Mouse (Mus musculus) lung, adult 18-20 months (tissue): ENCODE data around the gene Polr1c.

Experiments
- DNase-seq, 2 experiments: peaks; one replicate each; pipeline ENCODE4 v3.0.0; 2022; ENCODE audit warnings: mixed read lengths in 2 of 2

The Polr1c gene

DNA sequence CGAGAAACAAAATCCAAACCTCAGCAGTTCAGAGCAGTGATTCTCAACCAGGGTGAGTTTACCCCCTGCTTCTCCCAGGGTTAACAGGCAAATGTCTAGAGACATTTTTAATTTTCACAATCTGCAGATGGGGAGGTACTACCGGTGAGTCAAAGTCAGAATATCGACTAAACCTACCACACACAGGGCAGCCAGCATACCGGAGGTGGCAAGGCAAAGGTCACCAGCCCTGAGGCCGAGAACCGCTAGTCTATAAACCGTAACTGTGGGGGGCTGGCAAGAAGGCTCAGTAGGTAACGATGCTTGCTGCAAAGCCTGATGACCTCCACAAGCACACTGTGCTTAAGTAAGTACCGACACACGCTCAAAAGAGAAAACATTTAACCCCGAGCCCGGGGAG, 17.6 kb upstream of the Polr1c start:
- DNase-seq: no peak

DNA sequence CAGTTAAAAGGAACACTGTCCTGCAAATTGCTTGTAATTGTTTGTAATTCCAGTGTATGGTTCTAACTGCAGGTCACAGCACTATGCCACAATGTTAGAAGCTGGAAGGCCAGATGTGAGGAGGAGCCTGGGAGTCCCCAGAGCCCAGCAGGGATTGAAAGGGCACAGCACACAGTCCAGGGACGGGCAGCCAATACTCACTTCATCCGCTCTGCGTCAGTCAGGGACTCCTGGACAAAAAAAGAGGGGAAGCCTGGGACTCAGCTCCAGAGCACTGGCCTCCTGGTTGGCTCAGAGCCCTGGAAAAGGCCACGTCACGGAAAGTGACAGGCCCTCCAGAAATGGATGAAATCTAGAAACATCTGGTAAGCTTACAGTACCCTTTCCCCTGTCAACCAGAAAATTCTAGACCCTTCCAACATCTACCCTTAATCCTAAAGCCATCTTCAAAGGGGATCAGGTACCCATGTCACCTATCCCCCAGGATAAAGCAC, 14.4 kb upstream of the Polr1c start:
- DNase-seq: no peak

DNA sequence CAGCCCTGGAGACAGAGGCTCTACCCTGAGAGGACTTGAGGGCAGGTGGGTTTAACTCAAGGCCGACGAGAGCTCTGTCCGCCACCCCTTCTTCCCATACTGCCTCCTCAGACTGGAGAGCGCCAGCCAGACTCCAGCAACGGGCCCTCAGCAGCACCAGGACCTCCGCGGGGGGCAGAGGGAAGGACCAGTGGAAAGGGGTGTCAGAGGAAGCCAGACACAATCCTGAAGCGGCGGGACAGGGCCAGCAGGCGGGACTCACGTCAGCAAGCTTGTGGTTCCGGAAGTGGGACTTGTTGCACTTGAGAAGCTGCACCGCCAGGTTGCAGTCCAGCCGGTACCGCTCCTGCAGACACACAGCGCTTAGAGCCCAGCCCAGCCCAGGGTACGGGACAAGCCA, 11.8 kb upstream of the Polr1c start:
- DNase-seq: no peak

DNA sequence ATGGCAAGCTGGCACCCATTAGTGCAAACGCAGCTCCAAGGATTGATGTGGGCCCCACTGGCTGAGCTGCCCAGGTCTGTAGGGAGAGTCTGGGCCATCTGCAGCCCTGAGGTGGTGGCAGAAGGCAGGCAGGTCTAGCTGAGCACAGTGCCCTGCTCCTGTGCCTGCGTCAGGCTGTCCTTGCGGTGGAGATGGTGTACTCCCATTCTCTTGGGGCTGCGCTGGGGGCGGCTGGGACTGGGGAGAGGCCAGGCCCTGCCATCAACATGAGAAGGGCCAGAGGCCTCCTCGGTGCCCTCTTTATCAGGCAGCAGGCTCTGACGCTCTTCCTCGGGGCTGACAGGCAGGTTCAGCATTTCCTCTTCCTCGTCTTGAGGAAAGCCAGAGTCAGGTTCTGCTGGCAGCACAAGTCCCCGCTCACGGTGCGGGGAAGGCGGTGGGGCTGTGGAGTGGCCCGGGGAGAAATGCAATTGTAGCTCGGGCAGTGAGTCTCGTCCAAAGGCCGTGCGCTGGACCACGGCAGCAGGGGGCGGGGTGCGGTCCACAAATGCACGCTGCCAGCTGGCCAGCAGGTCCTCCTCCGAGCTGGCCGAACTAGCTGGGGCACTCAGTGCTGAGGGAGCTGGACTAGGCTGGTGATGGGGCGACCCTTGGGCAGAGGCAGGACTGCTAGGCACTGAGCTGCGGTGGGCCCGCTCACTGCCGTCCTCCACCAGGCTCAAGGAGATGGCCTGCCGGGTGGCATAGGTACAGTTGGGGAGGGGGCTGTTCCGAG, 10.6 kb upstream of the Polr1c start:
- DNase-seq: no peak

DNA sequence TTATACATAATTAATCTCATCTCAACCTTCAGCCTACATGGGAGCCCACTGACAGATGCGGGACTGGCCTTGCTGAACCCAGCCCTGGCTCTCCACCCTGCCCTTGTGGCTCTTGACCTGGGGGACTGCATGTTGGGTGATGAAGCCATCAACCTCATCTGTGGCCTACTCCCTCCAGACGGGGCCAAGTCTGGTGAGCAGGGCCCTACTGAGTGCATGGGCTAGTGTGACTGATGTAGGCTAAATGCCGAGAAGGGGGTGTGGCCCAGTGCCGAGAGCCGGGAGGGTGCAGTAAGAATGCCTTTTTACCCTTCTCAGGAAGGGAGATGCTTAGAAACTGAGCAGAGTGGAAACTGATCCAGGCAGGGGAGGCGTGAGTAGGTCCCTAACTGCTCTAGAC, 7.3 kb upstream of the Polr1c start:
- DNase-seq: no peak

DNA sequence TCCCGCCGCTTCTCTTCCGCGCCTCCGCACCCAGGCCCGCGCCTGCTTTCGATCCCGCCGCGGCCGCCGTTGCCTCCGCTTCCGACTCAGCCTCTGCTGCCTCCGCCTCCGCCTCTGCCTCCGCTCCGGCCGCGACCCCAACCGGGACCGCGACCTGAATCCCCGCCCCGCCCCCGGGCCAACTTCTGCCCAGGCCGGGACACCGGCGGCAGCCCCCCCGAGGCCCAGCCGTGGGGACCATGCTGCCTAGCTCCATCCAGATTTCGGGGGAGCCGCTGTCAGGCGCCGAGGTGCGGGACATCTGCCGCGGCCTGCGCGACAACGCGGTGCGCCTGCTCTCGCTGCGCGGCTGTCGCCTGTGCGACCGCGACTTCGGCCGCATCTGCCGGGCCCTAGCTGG, 6.3 kb upstream of the Polr1c start:
- DNase-seq: no peak

DNA sequence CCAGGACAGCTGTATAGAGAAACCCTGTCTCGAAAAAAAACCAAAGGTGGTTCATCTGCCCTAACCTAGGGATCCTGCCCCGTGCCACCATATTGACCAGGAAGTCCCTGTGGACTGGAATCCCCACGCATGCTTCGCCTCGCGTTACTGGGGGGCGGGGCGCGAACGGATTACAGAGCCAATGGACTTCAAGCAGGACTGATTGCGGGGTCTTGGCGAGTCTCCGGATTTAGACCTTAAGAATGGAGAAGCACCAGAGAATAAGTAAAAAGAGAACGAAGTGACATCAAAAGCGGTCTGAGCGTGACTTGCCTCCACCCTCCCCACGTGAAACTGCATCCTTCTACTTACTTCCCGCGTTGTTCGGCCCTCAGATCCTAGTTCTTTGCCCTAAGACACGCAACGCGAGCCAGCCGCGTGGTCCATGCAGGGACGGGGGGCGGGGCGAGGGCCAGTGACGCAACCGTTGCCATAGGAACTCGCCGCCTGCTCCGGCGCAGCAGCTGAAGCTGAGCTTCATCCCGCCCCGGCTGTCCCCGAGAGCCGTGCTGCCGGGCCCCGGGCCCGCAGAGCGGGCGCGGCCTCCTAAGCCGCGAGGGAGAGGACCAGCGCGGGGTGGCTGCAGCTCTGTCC, 5.7 kb upstream of the Polr1c start, which contains the start of gene Lrrc73:
Lrrc73 (plus strand) TSS at position 80 of the 633 bp plus-strand sequence.
- DNase-seq: peak; percentile 89 to 93

DNA sequence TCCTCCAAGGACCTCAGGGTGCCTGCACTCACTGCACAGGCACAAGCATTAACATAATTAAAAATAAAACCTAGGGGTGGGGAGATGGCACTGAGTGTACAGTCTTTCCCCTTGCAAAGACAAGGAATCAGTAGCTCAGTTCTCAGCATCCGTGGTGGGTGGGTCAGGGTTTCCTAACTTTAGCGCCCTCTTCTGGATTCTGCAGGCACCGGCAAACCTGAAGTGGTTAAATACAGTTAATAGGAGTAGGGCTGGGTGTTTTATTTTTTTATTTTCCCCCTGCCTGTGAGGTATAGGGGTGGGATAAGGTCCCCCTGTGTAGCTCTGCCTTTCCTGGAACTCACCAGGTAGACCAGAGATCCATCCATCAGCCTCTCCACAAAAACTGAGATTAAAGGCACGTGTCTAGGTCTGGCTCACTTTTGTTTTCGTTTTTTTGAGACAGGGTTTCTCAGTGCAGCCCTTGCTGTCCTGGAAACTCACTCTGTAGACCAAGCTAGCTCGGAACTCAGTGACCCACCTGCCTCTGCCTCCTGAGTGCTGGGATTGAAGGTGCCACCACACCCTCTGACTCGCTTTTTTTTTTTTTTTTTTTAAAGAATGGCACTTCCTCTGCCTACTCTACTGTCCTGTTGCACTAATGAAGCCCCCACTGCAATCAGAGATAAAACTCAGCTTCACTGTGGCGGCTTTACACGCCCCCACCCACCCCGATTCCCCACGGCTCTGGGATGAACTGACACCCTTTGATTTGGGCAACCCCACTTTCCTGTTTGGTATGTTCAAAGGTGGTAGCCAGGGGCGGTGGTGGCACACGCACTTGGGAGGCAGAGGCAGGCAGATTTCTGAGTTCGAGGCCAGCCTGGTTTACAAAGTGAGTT, 5.0 kb upstream of the Polr1c start:
- DNase-seq: no peak

DNA sequence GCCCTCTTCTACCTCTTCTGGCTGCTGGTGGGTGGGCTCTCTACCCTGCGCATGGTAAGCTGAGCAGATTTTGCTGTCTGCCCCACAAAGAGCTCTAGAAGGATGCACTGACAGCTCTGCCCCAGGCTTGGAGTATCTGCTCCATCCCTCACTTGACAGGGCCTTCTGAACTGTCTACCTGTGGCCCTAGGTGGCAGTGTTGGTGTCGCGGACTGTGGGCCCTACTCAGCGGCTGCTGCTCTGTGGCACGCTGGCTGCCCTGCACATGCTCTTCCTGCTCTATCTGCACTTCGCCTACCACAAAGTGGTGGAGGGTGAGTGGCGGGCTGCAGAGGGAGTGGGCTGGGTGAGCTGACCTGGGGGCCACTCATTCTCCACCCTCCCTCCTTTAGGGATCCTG, 3.3 kb upstream of the Polr1c start:
- no peak for DNase-seq

DNA sequence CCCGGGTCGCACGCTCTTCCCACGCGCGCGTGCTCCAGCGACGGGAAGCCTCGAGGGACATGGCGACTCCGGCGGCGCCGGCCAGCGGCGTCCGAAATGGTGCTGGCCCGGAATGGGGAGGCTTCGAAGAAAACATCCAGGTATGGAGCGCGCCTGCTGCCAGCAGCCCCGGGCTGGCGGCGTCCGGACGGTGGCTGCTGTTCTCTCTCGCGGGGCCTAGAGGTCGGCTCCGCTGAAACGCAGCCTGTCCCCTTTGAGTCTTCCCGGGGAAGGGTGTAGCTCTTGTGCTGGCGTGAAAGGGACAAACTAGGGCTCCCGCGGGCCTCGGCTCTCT, 302 bp upstream of the Polr1c start:
- DNase-seq: no peak

DNA sequence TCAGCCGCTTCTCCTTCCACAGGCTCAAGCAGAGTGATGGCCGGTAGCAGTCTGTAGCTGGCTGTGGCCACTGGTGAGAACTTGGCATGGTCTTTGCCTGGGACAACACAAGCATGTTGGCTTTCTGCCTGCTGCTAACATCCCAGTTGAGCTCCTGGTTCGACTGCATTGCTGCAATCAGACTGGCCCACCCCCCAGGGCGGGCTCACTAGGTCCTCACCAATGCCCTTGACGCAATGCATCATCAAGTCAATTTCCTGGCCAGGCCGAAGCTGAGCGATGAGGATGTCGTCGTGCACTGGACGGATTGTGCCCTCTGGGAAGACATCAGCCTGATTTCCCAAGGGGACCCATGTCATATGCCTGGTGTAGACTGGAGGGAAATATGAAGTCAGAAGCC, 3.3 kb downstream of the Polr1c start:
- DNase-seq: peak; percentile 81 to 87

DNA sequence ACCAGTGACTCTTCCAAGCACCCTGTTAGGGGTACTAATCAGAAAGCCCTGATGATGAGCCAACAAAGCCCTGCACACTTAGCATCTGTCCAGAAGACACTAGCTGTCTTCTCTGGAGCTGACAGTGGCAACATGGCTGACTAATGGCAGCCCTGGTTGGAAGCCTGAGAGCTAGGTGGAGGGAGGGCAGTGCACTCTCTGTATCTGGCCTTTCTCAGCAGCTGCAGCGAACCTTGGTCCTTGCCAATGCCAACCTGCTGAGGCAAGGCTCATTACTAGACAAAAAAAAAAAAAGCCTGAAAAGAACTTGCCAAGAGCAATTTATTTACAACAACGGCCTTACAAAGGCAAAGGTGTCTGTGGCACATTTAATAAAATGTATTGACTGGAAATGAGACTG, 4.2 kb downstream of the Polr1c start:
- no peak for DNase-seq

DNA sequence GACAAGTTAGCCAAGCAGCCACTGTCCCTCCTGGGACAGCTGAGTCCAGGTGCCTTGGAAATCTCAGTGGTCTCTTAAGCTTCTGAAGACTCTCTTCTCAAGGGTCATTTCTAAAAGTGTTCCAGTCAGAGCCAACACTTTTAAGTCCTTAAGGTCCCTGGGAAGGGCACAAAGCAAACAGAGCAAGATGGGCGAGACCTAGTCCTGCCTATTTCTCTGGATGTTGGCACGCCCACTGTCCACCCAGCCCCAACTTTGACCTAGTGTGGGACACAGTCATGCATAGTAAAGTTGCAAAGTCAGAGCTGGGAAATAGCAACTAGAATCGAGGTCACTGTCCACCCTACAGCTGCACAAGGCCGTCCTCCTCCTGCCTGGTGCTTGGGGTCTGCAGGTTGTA, 4.9 kb downstream of the Polr1c start:
- DNase-seq: peak; percentile 79 to 86

DNA sequence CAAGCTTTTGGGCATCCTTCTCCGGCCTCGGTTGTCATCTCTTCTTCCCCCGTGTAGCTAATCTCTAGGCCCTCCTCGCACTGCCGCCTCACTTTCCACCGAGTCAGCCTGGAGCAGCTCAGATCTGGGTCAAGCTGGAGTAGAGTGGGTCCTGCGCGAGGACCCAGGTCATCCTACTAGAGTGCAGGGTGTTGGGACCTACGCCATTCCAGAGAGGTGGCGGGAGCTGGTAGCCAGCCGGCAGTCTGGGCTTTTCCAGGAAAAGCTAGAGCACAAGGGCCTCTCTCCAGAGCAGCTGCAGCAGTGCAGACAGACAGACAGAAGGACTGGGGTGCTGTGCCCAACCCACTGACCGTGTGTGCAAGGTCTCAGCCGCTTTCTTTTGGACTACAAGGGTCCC, 5.6 kb downstream of the Polr1c start:
- peak in 1 of 2 experiments; percentile 54 for DNase-seq

DNA sequence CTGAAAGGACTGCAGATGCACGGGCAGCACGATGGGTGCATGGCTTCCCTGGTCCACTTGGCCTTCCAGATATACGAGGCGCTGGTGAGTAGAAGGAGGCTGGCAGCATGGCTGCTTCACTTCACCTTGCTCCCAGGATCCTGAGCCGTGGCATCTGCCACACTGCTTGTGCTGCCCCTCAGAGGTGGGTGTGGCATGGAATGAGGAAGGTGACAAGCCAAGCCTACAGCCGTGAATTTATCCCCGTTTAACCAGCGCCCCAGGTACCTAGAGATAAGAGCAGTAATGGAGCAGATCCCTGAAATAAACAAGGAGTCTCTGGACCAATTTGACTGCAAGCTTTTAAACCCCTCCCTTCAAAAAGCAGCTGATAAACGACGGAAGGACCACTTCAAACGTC, 6.4 kb downstream of the Polr1c start:
- peak in 1 of 2 experiments; percentile 40 for DNase-seq

DNA sequence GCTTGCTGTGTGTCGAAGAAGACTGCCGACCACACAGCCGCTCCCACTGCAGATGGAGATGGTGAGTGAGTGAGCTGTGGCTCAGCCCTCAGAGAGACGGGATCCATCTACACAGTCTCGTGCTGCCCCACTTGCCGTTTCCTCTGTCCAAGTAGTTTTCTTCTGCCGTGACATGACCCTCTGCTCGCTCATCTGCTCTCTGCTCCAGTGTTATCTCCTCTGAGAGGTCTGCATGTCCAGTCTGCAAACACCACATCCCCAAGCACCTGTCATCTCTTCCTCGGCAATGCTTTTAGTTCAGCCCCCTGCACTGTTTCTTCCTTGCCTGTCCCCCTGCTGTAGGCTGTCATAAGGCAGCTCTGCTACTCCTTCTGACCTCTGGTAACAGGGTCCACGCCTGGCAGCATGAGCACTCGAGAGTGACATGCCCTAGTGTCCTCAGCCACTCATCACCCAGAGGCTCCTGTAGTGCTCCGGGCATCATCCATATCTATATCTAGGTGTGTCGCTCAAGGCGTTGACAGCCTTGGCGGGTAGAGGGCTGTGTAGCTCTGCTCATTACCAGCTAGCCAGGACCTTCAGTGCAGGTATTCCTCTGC, 8.2 kb downstream of the Polr1c start:
- no peak for DNase-seq

DNA sequence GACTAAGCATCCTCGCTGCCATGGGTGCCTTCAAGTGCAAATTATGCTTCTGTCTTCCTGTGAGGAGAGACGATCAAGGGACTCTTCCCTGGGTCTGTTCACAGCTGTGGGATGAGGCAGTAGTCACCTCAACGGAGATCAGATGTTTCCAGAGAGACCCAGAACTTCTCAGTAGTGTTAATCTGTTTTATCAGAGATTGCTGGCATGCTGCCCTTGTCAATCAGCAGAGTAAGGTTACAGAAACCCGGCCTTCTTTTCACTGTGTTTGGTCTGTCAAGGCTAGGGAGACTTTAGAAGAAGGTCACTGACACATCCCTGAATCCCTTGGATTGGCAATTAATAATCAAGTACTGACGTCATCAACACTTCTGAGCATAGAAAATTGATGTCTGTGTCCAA, 10.4 kb downstream of the Polr1c start:
- no peak for DNase-seq

DNA sequence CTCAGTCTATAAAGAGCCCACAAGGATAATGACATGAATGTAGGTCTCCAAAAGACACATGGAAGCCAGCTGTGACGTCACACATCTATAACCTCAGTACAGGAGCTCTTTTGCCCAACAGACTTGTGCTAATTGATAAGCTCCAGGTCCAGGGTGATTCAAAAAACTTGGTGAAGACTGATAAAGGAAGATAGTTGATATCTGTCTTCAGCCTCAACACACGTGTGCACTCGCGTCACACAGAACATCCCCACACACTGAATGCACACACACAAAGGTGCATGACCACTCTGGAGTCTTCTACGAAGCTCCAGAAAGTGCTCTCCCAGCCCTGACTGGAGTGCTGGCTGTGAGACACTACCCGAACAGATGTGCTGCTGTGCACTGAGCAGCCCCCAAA, 10.8 kb downstream of the Polr1c start:
- no peak for DNase-seq

DNA sequence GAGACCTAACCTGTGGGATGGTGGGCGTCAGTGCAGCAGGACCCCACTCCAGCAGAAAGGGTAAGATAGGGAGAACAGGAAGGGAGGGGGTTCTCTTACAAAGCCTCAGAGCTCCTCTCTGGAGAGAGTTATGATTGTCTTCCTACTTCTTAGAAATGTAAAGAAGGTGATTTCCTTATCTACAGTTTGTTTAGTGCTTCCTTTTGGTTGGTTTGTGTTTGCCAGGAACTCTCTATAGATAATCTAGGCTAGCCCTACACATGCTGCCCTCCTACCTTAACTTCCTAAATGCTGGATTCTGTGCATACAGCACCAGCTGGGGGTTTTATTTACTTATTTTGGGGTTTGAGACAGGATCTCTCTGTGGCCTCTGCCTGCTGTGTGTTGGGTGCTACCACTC, 11.8 kb downstream of the Polr1c start:
- DNase-seq: no peak

DNA sequence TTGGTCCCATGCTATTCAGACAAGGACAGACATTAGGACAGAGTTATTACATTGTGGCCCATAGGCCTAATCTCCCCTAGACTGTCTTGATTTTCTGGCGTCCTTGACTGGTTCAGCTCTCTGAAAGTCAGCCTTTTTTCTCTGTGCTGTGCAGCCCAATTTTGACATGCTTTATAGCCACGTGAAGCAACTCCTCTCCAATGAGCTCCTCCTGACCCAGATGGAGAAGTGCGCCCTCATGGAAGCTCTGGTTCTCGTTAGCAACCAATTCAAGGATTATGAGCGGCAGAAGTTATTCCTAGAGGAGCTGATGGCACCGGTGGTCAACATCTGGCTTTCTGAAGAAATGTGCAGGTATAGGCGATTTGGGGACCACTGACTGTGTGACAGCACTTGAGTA, 20.3 kb downstream of the Polr1c start:
- no peak for DNase-seq

DNA sequence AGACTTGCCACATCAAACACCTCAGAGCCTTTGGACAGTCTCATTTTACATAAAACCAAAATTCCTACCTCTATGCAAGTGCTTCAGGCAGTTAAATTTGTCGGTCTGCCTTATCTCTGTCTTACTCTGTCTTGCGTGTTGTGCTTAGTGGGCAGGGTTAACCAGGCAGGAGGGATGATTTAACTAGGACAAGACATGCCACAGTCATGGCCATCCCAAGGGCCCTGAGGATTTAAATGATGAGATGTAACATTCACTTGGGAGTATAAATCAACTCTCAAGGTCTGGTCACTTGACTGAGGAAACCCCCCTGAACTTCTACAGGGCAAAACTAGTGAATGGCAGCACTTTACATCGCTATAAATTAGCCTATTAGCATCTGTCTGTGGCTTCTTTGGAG, 26.3 kb downstream of the Polr1c start:
- DNase-seq: no peak

DNA sequence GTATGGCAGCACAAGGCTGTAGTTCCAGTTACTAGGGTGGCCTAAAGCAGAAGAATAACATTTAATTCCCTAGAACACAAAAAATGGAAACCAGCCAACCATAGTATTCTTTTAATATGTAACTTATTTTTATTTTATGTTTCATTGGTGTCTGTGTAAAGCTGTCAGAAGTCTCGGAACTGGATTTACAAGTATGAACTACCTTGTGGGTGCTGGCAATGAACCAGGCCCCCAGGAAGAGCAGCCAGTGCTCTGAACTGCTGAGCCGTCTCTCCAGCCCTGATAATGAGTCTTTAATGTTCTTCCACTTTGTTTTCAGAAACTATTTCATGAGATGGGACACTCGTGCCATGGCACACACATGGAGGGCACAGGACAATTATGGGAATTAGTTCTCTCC, 37.3 kb downstream of the Polr1c start:
- no peak for DNase-seq

DNA sequence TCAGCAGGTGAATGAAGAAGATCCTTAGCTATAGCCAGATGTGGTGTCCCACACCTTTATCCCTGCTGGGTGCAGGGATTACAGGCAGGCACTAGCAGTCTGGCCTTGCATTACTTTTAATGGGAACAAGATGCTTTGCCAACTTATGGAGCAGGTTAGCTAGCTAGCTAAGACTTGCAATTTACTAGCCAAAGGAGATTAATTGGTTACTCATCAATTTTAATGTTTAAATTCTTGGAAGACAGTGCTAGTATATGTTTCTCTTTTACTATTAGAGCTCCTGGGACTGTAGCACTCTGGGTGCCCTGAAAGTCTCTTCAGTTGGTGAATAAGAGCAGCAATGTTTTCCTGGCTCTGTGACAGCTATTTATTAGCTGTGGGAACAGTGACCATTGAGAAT, 41.2 kb downstream of the Polr1c start:
- DNase-seq: no peak
